Mouse (Mus musculus) retina, embryonic 14.5 days (tissue): ENCODE results near the gene Upk1a.

Experiments used
- DNase-seq: peaks from one replicate; pipeline ENCODE4 v3.0.0-alpha.2; 2015; ENCODE audit warnings: low spot score

The Upk1a gene

DNA sequence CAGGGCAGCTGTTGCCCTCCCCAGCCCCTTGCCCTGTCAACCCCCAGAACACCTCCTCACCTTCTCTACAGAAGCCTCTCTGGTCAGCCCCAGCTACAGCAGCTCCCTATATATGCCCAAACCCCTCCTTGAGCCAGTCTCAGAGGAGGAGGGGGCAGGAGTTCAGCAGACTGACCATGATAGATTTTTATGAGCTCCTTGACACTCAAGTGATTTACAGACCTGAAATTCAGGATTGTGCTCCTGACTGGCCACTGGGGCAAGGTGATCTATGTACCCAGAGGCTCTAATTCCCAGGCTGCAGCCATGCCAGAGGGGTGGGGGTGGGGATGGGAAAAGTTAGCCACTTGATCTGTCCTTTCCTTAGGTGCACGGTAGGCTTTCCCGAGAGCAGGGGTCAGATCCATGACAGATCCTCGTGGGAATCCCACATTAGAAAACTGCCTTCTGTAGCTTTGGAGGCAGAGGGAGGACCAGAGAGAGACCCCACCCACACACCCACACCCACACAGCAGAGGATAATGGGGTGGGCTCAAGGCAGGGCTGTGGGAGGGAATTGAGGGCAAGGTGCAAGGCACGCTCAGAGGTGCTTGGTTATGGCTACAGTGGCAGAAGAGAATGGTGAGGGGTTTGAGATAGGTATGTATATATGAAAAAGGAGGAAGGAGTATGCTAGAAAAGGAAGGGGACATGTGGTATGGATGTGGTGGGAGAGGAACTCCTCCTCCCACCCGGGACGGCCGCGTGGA is at the start of gene Upk1a:
TSS of gene Upk1a (minus strand) at position 194 of the 749 bp plus-strand sequence.
- no peak for DNase-seq

DNA sequence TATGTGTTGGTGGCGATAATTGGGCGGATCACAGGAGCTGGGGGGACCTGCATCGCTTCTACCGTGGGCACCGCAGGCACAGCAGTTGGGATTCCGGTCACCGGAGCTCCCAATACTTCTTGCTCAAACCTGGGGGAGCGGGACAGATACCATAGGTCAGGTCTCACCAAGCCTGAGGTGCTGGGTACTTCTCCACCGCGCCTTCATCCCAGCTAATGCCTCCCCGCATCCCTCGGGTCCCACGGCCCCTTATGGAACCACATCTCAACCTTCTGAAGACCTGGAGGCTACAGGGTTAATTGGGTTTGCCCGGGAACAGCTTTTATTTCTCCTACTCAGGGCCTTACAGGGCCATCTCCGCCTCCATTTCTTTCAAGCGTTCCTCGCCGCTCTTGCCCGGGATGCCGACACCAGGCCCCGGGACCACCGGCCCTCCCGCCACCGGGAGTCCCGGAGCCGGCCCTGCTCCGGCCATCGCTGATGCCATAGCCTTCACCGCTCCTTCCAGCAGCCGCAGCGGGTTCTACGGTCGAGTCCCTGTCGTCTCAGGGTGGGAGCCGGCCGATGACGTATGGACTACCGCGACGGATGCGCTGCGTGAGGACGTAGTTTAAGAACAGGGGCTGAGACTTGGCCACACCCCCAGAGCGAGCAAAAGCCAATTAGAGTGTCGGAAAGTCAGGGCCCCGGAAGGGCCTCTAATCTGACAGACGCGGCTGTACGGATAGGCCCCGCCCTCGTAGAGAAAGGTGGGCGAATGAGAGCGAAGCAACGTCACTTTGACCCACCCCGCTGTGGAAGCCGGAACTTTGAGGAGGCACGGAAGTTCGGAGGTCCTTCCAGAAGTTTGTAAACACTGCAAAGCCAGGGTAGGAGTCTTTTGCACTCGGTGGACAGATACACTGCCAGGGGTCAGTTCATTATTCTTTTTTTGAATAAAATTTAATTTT is 37.2 kb upstream of the Upk1a start, which contains the start of gene Rbm42:
TSS of gene Rbm42 (minus strand) at position 727 of the 950 bp plus-strand sequence.
- peak; percentile 99 for DNase-seq

DNA sequence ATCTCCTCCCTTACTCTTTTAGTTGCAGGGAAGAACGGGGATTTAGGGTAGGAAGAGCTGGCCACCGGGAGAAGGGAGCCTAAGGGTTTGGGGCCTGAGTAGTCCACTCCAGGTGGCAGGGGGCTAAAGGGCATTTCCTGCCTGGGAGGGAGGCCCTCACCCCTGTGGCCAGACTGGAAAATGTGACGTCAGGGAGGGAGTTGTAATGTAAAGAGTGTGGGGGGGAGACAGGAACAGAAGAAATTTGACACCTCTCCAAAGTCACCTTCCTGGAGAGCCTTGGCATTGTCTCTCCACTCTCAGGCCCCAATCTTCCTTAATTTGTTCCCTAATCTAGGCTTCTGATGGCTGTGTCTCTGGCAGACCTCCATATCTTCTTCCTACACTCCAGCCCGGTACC is 26.4 kb upstream of the Upk1a start:
- no peak for DNase-seq

DNA sequence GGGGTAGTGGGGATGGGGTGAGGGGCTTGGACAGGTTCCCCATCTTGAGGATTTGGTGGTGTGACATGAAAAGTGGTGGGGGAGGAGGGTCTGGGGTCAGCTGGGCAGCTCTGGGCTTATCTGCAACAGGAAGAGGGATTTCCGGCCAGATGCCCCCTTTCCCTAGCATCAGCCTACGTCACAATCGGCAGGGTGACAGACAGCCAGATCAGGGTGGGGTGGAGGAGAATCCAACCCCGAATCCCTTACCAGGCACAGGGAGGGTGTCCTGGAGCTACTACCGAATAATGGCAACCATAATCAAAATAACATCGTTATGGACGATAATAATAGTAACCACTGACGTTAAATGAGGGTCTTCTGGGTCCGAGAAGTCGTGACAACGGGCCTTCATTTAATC is 23.7 kb upstream of the Upk1a start:
- DNase-seq = no peak

DNA sequence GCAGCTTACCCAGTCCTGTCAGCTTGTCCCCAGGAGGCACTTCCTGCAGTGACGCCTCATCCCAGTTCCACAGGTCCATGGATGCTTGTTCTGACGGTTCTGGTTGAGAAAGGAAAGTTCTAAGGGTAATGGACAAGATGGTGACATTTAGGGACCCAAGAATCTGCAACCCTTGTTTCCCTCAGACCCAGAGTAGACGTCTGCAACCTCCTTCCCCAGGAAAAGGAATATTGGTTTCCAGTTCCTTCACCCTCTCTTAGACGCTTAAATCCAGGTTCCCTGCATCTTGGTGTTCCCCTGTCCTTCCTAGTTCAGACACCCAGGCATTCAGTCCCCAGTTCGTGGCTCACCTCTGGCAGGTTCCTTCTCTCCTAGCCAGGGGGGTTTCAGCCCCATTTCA is 23.1 kb upstream of the Upk1a start, which contains the start of gene Etv2:
TSS of gene Etv2 (minus strand) at position 101 of the 400 bp plus-strand sequence.
- no peak for DNase-seq

DNA sequence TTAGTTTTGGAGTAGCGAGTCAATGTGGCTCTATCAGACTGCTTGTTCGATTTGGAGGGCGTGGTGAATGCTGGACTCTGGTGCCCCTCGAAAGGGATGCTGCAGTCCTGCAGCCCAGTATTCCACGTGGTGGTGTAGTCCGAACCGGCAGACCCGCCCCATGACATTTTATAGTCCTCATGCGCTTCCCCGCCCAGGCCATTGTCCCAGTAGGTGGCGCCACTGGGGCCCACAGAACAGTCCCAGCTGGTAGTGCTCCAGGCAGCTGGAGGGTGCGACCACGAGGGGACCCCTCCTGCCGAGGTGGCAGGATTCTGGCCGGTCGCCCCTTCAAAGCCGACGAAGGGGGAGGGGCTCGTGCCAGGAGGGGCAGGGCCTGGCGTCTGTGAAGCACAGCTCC is 22.0 kb upstream of the Upk1a start:
- peak; percentile 77 for DNase-seq

DNA sequence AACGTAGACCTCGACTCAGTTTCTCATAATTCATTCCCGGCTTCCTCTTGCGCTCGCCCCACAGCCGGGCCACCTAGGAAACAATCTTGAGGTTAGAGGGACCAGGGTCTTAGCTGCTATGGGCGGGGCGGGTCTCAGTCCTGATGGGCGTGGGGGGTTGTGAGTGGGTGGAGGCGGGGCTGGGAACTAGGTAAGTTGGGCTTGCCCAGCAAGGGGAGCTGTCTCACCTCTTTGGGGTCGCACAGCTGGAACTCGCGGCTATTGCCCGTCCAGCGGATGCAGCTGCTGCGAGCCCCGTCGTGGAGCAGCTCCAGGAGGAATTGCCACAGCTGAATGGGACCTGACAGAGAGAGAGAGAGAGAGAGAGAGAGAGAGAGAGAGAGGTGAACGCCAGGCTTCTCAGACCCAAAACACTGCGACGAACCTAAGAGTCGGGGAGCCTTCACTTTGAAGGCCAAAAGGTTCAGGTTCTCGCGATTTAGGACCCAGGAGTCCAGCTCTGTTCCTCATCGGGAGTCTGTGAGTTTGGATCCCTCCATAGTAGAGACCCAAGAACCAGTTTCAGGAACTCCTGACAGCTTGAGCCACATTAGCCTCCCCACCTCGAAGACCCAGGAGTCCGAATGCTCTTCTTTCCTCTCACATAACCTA is 21.2 kb upstream of the Upk1a start:
- DNase-seq = no peak

DNA sequence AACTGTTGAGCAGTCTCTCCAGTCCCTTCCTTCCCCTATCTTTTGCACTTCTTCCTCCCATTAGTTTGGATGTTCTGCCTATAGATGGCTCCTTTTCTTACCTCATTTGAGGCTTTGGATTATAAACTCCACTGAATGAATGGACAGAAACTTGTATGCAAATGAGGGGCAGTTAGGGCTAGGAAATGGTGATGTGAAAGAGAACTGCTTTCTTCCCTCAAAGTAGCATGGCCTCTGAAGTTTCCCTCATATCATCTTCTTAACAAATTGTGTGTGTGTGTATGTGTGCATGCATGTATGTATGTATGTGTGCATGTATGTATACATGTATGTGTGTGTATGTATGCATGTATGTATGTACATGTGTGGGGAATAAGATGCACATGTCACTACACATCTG is 16.4 kb upstream of the Upk1a start:
- no peak for DNase-seq

DNA sequence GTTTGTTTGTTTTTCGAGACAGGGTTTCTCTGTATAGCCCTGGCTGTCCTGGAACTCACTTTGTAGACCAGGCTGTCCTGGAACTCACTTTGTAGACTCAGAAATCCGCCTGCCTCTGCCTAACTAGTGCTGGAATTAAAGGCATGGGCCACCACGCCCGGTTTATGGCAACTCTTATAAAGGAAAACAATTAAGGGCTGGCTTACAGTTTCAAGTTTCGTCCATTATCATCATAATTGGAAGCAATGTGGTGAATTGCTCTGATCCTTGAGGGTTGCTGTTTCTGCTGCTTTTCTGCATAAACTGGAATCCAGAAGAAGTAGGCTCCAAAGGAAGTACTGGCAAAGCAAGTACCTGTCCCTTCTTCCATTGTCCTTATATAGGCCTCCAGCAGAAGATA is 14.0 kb upstream of the Upk1a start:
- DNase-seq = no peak

DNA sequence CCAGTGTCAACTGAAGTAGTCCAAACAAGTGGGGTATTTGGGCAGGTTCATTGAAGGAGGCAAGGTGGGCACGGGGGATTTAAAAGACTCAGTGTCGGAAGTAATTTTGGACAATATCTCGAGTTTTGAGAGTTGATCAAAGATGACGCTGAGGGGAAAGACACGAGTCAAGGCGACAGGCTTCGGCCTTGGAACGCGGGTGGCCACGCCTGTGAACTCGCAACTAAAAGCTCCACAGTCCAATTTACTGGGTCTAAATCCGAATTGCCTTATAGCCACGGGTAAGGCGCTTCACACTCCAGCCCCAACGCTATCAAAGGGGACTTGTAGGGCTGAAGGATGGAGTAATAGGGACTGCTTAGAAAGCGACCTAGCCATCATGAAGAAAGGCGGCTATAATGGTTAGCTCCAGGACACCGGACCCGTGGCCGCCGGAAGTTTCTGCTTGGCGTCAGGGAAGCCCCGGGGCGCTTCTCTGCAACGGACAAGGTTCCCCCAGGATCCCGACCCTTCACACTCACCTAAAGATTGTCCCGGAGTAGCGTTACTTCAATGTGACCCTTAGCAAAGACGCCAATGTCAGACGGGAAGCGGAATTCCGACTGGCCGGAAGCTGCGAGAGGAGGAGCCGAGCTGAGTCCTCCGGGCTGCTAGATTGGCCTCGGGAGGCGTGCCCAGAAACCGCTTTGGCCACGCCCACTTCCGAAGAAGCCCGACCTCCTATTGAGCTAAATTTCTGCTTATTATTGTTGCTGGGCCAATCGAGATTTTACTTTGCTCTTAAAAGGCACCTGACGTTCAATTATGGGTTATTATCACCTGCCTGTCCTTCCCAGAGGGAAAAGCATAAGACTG is 13.1 kb upstream of the Upk1a start, which contains the start of gene Cox6b1:
TSS of gene Cox6b1 (minus strand) at position 622 of the 855 bp plus-strand sequence.
- peak; percentile 96 for DNase-seq

DNA sequence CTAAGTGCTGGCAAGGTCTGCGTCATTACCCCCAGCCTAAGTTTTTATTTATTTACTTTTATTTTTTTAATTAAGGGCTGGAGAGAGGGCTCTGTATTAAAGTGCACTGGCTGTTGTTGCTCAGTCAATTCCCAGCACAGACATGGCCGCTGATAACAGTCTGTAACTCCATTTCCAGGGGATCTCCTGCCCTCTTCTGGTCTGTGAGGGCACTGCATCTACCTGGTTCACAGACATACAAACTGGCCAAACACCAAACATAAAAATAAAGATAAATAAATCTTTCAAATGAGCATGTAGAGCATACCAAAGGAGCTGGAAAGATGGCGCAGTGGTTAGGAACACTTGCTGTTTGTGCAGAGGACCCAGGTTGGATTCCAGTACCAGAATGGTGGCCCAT is 6.6 kb upstream of the Upk1a start:
- peak; percentile 44 for DNase-seq

DNA sequence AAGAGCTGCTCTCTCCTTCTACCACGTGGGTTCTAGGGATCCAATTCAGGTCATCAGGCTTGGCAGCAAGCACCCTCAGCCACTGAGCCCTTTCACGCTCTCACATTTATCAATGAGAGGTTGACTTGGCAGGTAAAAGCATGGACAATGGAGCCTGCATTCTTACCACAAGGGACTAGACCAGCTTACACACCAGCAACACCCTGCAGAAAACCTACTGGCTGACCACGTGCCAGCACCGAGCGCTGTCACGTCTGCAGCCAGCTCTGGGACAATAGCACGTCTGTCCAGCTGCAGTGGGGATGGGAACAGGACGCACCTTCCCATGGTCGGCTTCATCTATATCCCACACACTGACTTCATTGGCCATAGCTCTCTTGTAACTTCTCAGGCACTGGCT is 6.0 kb upstream of the Upk1a start:
- DNase-seq = no peak

DNA sequence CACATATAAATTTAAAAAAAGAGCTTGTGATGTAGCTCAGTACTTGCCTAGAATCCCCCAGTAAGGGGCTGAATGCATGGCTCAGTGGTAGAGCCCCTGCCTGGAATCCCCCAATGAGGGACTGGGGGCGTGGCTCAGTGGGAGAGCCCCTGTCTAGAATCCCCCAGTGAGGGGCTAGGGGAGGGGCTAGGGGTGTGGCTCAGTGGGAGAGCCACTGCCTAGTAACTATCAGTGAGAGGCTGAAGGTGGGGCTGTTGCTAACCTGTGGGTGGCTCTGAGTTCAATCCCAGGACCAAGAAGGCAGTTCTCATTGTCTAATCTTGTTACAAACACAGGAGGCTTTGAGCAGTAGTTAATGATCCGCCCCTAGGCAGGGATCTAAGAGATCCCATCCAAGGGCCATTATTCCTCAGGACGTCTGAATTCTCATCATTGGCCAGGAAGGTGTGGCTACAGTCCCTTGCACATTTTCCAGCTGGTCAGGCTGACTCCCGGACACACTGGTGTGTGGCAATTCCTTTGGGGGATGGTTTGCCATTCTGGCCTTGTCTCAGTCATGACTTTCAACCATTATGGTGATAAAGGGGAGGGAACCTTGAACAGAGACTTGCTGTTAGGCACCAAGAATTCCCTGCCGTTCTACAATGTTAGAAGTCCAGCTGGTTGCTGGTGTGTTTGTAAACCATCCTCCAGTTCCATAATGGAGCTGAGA is 2.6 kb upstream of the Upk1a start:
- no peak for DNase-seq

DNA sequence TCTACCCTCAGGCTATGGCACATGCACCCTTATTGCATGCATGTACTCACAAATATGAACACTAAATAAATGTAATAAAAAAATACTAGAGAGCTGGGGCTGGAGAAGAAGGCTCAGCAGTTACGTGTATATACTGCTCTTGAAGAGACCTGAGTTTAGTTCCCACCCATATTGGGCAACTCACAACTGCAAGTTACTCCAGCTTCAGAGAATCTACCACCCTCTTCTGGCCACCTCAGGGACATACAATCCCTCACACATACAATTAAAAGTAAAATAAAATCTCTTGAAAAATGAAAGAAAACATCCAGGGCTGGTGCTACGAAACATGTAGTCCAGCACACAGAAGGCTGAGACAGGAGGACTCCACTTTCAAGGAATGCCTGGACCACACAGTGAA is 1.8 kb upstream of the Upk1a start:
- no peak for DNase-seq

DNA sequence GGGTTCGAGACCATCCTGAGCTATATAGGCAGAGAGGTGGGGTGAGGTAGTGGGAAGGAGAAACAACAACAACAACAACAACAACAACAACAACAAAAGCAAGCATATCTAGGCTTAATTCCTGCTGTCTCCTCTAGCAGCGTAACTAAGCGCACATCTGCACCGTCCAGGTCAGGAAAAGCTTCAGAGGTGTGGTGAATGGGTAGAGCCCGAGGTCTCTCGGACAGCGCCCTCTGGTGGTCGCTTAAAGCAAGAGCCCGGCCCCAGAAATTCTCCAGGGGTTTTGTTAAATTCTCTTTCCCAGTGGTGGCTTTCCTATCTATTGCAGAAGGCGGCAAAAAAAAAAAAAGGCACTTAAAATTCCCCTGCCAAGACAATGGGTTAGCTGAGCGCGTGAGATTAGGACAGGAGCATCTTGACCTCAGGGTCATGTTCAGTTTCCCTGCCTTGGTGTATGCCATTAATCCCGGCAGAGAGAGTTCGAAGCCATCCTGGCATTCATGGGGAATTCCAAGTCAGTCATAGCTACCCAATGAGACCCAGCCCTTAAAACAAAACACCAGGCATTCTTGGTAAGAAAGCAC is 974 bp upstream of the Upk1a start:
- DNase-seq = peak; percentile 81

DNA sequence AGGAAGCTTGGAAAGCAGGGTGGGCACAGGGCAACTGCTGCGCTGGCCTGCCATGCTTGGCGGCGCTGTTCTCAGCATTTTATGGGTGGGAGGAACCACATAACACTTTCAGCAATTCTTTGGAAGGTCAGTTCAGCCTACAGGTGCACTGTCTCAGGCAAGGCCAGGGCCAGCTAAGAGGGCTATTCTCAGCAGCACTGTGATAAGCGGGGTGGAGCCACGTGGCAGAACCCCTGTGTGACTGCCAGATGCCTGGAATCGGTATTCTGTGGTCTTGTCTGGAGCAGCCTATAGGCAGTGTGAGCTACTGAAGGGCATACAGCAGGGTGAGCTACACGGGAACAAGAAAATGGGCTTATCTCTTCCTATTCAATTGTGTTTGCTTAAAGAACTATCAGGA is 2.6 kb downstream of the Upk1a start:
- no peak for DNase-seq

DNA sequence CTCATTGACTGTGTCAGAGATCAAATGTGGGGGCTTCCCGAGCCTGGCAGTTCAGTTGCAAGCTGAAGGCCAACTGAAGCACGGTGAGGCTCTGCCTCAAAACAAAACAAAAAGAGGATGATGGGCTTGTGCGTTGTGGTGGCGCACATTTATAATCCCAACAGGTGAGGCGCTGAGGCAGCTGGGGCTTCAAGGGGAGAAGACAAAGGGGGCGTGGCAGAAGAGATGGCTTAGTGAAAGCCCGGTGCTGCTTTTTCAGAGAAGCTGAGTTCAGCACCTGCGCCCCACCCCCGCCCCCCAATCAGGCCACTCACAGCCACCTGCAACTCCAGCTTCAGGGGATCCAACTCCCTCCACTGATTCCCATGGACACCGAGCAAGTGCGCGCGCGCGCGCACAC is 4.2 kb downstream of the Upk1a start:
- DNase-seq = no peak

DNA sequence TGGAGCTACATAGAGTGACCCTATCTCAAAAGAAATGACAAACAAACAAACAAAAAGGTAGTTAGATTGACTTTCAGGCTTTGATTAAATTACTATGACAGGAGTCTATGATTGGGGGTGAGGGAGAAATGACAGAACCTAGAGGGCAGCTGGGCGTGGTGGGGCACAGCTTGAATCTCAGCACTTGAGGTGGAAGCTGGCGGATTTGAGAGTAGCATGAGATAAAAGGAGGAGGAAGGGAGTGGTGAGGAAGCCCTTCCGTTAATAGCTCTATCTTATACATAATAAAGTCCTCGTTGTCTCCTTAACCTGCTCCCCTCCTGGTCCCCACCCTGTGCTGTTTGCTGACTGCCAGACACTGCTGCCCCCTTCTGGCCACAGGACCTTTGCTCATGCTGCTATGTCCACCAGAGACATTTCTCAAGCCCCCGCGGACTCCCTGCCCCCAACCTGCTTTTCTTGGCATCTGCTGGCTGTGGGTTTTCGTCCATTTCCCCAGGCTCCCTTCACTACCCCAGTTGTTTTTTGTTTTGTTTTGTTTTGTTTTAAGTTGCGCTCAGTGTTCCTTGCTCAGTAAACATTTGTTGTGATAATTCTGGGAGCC is 4.8 kb downstream of the Upk1a start:
- DNase-seq = peak; percentile 71

DNA sequence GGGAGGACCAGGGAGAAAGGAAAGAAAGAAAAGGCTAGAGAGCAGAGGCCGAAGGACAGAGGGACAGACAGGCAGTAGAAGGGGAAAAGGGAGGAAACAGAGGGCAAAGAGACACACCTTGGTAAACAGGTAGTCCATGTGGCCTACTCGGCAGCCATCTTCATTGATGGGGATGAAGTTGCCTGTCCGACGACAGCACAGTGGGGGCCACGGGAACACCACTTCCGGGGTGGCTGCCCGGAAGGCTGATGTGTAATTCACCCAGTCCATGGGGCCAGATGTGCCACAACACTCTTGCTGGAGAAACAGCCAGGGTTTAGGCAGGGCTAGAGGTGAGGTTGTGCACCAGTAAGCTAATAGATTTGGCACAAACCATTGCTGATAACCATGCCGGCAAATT is 7.7 kb downstream of the Upk1a start:
- no peak for DNase-seq

DNA sequence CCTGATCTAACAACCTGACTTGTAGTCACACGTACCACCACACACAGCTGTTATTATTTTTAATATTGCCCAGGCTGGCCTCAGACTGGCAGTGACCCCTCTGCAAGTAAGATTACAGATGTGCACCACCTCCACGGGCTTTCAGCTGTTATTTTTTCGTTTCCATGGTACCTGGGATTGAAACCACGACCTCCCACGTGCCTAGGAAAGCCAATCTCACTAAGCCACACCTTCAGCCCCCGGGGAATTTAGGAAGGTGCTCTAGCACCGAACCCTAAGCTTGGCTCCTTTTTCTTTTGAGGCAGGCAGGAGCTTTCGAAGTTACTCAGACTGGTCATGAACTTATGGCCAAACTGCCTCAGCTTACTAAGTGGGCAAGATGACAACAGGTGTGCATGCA is 8.2 kb downstream of the Upk1a start:
- no peak for DNase-seq
